Mouse (Mus musculus): ENCODE results near the gene Rad9a.
A peak's percentile ranks its signal among the peaks of the same experiment; 100 is the strongest.

GRCm38 (mm10) chr19:4214071-4214770 is 12.8 kb upstream of the Rad9a start, which contains the start of the genes Clcf1 and AC109138.7:
- TF ChIP-seq ZMIZ1 (IDR thresholded peaks at IDR 0.05; ENCODE audit: low read depth, low read length) (no peak), TAL1 (IDR thresholded peaks at IDR 0.05; ENCODE audit: low read length) (no peak), CTCF (IDR thresholded peaks at IDR 0.05 in 2 of 3, conservative IDR thresholded peaks at IDR 0.05 in 1 of 3; ENCODE audit: control insufficient read depth in 1 of 3, insufficient read depth in 1 of 3, low read depth in 2 of 3, low read length in 3 of 3, poor library complexity in 1 of 3, severe bottlenecking in 1 of 3) (no peak), USF2 (IDR thresholded peaks at IDR 0.05; ENCODE audit: borderline replicate concordance in 1 of 2, insufficient read depth in 1 of 2, low read depth in 1 of 2, low read length in 2 of 2) (no peak), EP300 (IDR thresholded peaks at IDR 0.05; ENCODE audit: low read depth in 1 of 2, low read length in 2 of 2) (no peak), MAFK (IDR thresholded peaks at IDR 0.05; ENCODE audit: borderline replicate concordance, low read depth, low read length) (no peak), HCFC1 (IDR thresholded peaks at IDR 0.05; ENCODE audit: low read depth, low read length) (no peak), USF1 (IDR thresholded peaks at IDR 0.05; ENCODE audit: low read depth, low read length) (no peak), SMC3 (IDR thresholded peaks at IDR 0.05; ENCODE audit: low read depth, low read length) (no peak), SIN3A (IDR thresholded peaks at IDR 0.05; ENCODE audit: low read length) (no peak), POLR2A (IDR thresholded peaks at IDR 0.05; ENCODE audit: control insufficient read depth in 1 of 2, insufficient read depth in 1 of 2, low read depth in 1 of 2, low read length in 2 of 2, poor library complexity in 1 of 2) (peak in 1 of 2 experiments; percentile 39; a peak in 2 of 4 replicates), CHD2 (IDR thresholded peaks at IDR 0.05; ENCODE audit: low read length) (no peak), UBTF (IDR thresholded peaks at IDR 0.05; ENCODE audit: borderline replicate concordance, insufficient read depth, low read depth, low read length) (0 out of 2 replicates have a peak, but pooled peaks have one; percentile 58)
